Mouse (Mus musculus) hindbrain, embryonic 11.5 days (tissue): ENCODE measurements at regions not wholly inside any gene's neighbourhood (a gene's known extent, or its start where the extent isn't known, plus 50 kb on each side); places are given as distances from the start of the nearest gene placed in this dataset.

Experiments used
- ATAC-seq: fragments of 200-750 bp; cut with Nextera tagmentation; 2 replicates; pipeline ENCODE4 v1.8.0; 2017; ENCODE audit warnings: mild to moderate bottlenecking, moderate TSS enrichment, moderate library complexity; ENCODE audit not compliant: low FRiP score
- DNase-seq: peaks from one replicate; pipeline ENCODE4 v3.0.0-alpha.2; 2015; ENCODE audit warnings: low spot score
- H3K27ac ChIP-seq: fragments of 300-500 bp; sonication (generic); 2 replicates; pipeline ENCODE4 v1.5.1; 2014; ENCODE audit warnings: mild to moderate bottlenecking, low read depth, low read length
- H3K27me3 ChIP-seq: fragments of 300-500 bp; sonication (generic); 2 replicates; pipeline ENCODE4 v1.6.1; 2014; ENCODE audit warnings: mild to moderate bottlenecking, low read length, moderate library complexity, mixed read lengths; ENCODE audit not compliant: control insufficient read depth, insufficient read depth
- H3K36me3 ChIP-seq: fragments of 300-500 bp; sonication (generic); 2 replicates; pipeline ENCODE4 v1.6.1; 2014; ENCODE audit warnings: mild to moderate bottlenecking, low read length, moderate library complexity, mixed read lengths; ENCODE audit not compliant: control insufficient read depth, insufficient read depth
- H3K4me1 ChIP-seq: fragments of 300-500 bp; sonication (generic); replicated peaks from 2 replicates; pipeline ENCODE4 v1.6.1; 2014; ENCODE audit warnings: low read length, mixed read lengths; ENCODE audit not compliant: control insufficient read depth, insufficient read depth
- H3K4me2 ChIP-seq: fragments of 300-500 bp; sonication (generic); replicated peaks from 2 replicates; pipeline ENCODE4 v1.6.1; 2014; ENCODE audit warnings: mild to moderate bottlenecking, low read depth, low read length
- H3K4me3 ChIP-seq: fragments of 300-500 bp; sonication (generic); 2 replicates; pipeline ENCODE4 v1.5.1; 2014; ENCODE audit warnings: low read depth, low read length
- H3K9ac ChIP-seq: fragments of 300-500 bp; sonication (generic); 2 replicates; pipeline ENCODE4 v1.6.1; 2014; ENCODE audit warnings: low read depth, low read length
- H3K9me3 ChIP-seq: fragments of 300-500 bp; sonication (generic); 2 replicates; pipeline ENCODE4 v1.6.1; 2016; ENCODE audit warnings: low read length; ENCODE audit not compliant: control insufficient read depth
- WGBS: fragments of 180-500 bp; shearing (Covaris S2); extraction: QIAGEN DNeasy Blood & Tissue Kit; methylation state at CpG from one replicate; pipeline ENCODE4 v1.1.7; 2014; 5-methylcytosine and 5-hydroxymethylcytosine counted together

DNA sequence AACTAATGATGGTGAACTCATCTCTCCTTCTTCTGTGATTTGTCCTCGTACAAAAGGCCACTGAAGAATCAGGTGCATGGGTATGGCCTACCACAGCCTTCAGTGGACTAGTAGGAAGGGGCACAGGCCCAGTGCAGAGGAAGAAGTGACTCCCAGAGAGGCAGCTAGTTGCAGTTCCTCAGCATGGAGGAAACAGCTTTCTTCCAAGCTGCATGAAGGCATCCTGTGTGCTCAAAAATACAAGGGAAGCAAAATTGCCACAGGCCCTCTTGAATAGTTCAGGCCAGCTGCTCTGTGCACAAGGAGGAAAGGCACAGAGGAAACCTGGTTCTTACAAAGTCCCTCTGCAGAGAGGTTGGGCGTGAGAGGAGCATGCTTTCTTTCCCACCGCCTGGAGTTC, 322.7 kb upstream of the Nrp1 start:
- Histone ChIP-seq H3K27ac (no peak overlapping the region), H3K4me1 (no peaks in the 10 kb centered on the region), H3K36me3 (no peaks in the 10 kb centered on the region), H3K9ac (no peak overlapping the region), H3K4me3 (no peak overlapping the region), H3K27me3 (no peaks in the 10 kb centered on the region), H3K9me3 (no peaks in the 10 kb centered on the region), H3K4me2 (no peak overlapping the region)
- no peak for ATAC-seq
- 70% methylated on average over 3 of the region's 3 CpGs for WGBS
- no peak for DNase-seq

DNA sequence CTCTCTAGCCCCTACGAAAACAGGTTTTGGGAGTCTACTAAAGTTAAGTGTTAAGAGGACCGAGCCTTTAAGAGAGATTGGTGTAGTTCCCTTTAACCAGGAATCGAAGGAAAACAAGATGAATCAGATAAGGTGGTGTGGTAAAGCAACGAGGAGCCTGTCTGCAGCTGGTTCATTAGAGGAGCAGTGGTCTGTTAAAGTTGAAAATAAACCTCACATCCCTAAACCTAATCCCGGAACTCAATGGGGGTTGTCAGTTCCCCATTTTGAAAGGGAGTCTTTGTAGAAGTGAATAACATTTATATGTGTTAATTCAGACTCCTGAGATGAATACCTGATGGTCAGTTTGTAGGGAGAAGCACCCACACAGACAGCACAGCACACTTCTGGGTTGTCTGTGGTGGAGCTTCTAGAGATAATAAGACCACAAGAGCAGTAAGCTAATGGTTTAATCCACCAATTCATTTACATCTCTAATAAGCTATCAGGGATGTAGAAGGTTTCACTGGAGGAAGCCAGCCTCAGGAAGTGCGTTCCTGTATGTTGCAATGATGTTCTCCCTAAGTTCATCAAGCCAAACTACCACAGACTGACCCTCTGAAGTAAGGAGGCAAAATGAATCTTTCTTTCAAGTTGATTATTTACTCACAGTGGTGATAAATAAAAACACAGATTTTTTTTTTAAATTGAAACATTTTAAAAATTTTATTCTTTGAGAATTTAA, 318.9 kb upstream of the Nrp1 start:
- Histone ChIP-seq H3K4me3 (no peak overlapping the region), H3K4me1 (no peaks in the 10 kb centered on the region), H3K9ac (no peak overlapping the region), H3K9me3 (no peaks in the 10 kb centered on the region), H3K27ac (no peak overlapping the region), H3K4me2 (no peak overlapping the region), H3K27me3 (no peaks in the 10 kb centered on the region), H3K36me3 (no peaks in the 10 kb centered on the region)
- ATAC-seq (no peak), DNase-seq (no peak)
- 85% methylated on average over 6 of the region's 6 CpGs for WGBS

DNA sequence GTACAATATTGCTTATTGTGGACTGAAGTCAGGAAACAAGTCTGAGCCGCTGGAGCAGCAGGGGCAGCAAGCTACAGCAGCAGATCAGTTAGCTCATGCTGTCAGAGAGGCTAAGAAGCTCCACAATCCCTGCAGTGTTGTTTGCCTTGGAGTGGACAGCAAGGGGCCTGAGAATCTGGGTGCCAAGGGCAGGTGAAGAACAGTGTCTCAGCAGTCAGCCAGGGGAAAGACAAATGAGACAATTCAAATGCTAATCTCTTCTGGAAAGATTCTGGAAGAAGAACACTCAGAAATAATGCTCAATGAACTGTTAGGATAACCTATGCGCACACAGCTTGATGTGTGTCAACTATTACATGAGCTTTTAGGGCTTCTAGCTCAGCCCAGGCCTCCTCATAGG, 315.5 kb upstream of the Nrp1 start:
- Histone ChIP-seq H3K9me3 (no peaks in the 10 kb centered on the region), H3K27ac (no peak overlapping the region), H3K27me3 (no peaks in the 10 kb centered on the region), H3K4me3 (no peak overlapping the region), H3K4me2 (no peak overlapping the region), H3K36me3 (no peaks in the 10 kb centered on the region), H3K9ac (no peak overlapping the region), H3K4me1 (no peaks in the 10 kb centered on the region)
- DNase-seq (no peak), ATAC-seq (no peak)
- 69% methylated on average over 2 of the region's 2 CpGs for WGBS

DNA sequence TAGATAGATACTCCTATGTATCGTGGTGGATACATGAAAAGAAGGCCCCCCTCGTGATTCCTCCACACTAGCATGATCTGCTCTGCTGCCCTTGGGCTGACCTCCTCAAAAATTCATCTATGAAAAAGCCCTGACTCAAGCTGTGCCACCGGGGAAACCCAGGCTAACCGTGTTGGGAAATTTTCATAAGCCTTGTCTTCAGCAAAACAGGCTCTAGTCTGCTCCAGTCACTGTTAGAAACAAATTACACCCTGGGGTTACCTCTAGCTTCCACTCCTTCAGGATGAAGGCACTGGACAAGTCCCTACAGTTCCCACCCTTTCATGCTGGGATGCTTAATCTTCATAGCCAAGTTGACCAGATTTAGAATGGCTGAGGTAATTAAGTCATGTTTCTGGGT, 315.0 kb upstream of the Nrp1 start:
- Histone ChIP-seq H3K27ac (no peak overlapping the region), H3K27me3 (no peaks in the 10 kb centered on the region), H3K9ac (no peak overlapping the region), H3K36me3 (no peaks in the 10 kb centered on the region), H3K4me2 (no peak overlapping the region), H3K4me3 (no peak overlapping the region), H3K9me3 (no peaks in the 10 kb centered on the region), H3K4me1 (no peaks in the 10 kb centered on the region)
- 69% methylated on average over 4 of the region's 4 CpGs for WGBS
- ATAC-seq (no peak), DNase-seq (no peak)

DNA sequence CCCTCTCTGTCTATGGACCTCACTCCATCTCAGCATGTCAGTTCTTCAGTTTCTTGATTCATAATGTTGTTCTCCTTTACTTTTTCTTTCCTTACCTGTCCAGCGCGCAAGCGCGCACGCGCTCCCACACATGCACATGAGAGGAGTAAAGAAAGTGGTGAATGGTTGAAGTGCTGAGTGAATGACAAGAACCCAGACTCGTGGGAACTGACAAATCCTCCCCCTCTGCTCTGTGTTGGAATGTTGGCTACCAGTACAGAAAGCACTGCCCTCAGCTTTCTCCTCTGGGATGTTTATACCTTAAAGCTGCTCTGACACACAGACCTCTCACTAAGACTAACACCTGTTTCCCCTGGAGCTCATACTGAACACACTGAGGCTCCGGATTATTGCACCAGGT, 302.2 kb upstream of the Nrp1 start:
- WGBS, result 85% methylated on average over 8 of the region's 8 CpGs
- ATAC-seq, result no peak

DNA sequence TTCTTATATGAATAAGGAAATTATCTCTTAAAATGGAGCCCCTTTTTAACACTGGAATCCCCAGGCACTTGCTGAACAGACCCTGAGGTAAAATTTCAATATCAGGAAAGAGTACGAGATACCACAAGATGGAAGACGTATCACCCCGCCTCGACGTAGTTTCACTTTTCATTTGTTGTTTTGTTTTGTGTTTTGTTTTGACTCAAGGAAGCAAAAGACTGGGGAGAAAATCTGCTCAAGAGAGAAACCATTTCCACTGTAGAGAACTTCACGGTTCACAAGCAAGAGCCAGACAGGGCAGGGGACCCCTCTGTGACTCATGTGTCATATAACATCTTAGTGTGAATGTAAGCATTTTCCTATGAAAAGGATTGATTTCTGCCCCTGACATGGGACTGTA, 300.6 kb upstream of the Nrp1 start:
- no peaks in the 10 kb centered on the region for H3K4me1 ChIP-seq
- no peak overlapping the region for H3K9ac ChIP-seq
- H3K9me3 ChIP-seq, result no peaks in the 10 kb centered on the region
- H3K4me3 ChIP-seq, result no peak overlapping the region
- H3K27ac ChIP-seq, result no peak overlapping the region
- no peaks in the 10 kb centered on the region for H3K27me3 ChIP-seq
- ATAC-seq (no peak), DNase-seq (no peak)
- no peak overlapping the region for H3K4me2 ChIP-seq
- WGBS, result 87% methylated on average over 6 of the region's 6 CpGs
- H3K36me3 ChIP-seq, result no peaks in the 10 kb centered on the region

More for the DNA sequence above, 302.2 kb upstream of the Nrp1 start:
- Histone ChIP-seq H3K27me3 (no peaks in the 10 kb centered on the region), H3K4me1 (no peaks in the 10 kb centered on the region), H3K4me3 (no peak overlapping the region), H3K9ac (no peak overlapping the region), H3K4me2 (no peak overlapping the region), H3K36me3 (no peaks in the 10 kb centered on the region), H3K27ac (no peak overlapping the region), H3K9me3 (no peaks in the 10 kb centered on the region)
- DNase-seq, result no peak

DNA sequence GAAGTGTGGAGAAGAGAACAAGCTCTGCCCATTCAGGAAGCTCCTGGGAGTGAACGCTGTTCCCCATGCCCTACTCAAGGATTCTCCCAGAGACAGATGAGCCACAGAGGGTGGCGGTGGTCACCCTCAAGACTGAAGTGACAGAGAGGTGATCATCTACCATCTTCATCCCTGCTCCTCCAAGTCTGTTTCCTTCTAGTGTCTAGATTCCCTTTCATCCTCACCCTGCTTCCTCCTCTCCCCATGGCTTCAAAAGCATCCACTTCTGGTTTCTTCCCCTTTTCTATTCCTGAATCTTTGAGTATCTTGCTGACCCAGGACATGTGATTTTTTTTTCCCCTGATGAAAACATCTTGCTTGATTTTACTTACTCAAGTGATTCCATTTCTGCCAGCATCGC, 298.6 kb upstream of the Nrp1 start:
- H3K9ac ChIP-seq, result no peak overlapping the region
- ATAC-seq, result no peak
- H3K27me3 ChIP-seq, result no peaks in the 10 kb centered on the region
- no peaks in the 10 kb centered on the region for H3K9me3 ChIP-seq
- H3K27ac ChIP-seq, result no peak overlapping the region
- H3K4me2 ChIP-seq, result no peak overlapping the region
- H3K4me1 ChIP-seq, result no peaks in the 10 kb centered on the region
- no peaks in the 10 kb centered on the region for H3K36me3 ChIP-seq
- H3K4me3 ChIP-seq, result no peak overlapping the region
- no peak for DNase-seq
- 94% methylated on average over 3 of the region's 3 CpGs for WGBS

DNA sequence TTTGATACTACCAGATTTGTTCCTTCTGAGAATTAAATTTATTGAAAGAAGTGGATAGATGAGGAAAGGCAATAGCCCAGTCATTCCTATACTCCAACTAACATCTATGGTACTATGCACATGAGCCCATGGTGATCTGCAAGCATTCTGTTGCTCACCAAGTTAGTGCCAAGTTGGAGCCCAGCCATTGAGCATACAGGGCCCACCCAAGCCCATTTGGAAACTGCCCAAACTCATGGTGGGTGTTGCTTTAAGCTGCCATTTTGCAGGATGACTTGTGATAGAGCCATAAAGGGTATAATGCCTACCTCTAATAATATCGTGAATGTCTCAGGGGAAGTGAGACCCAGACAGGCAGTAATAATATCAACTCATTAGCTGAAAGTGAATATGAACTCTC, 294.2 kb upstream of the Nrp1 start:
- H3K9me3 ChIP-seq, result no peaks in the 10 kb centered on the region
- DNase-seq (no peak), ATAC-seq (no peak)
- H3K4me3 ChIP-seq, result no peak overlapping the region
- no peak overlapping the region for H3K4me2 ChIP-seq
- H3K9ac ChIP-seq, result no peak overlapping the region
- H3K27me3 ChIP-seq, result no peaks in the 10 kb centered on the region
- no peaks in the 10 kb centered on the region for H3K36me3 ChIP-seq
- no peaks in the 10 kb centered on the region for H3K4me1 ChIP-seq
- WGBS, result 91% methylated on average over 1 of the region's 1 CpGs
- no peak overlapping the region for H3K27ac ChIP-seq

DNA sequence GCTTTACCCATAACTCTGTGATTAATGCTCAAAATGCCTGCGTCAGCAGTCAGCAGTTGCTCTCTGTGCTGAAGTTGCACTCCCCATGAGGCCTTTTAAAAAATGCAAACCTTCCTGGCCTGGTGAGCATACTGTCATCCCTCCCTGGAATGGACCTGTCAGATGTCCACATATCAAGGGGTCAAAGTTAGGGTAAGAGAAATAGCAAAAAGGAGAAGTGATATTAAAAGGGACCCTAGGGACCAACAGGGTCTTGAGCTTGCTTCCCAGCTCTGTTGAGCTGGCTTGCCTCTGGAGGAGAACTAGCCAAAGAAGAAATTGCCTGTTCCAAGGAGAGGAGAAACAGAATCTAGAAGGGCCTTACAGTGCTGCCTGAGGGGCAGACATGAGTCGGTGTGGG, 293.3 kb upstream of the Nrp1 start:
- H3K27me3 ChIP-seq, result no peaks in the 10 kb centered on the region
- H3K4me2 ChIP-seq, result no peak overlapping the region
- H3K4me3 ChIP-seq, result no peak overlapping the region
- WGBS, result 88% methylated on average over 2 of the region's 2 CpGs
- no peak for ATAC-seq
- DNase-seq, result no peak
- no peak overlapping the region for H3K27ac ChIP-seq
- H3K36me3 ChIP-seq, result no peaks in the 10 kb centered on the region
- H3K9ac ChIP-seq, result no peak overlapping the region
- no peaks in the 10 kb centered on the region for H3K4me1 ChIP-seq
- no peaks in the 10 kb centered on the region for H3K9me3 ChIP-seq
